Mouse (Mus musculus) hindbrain, embryonic 13.5 days (tissue): ENCODE measurements around the gene Rpl9-ps6. TPM values are rescaled to one million over a fixed set of nuclear protein-coding genes. Genes with fewer than 3 reads are reported as not detected.
"Not testable (repeated sequence)": the region's sequence is repeated elsewhere in the genome, so short reads cannot be mapped to it uniquely, and the experiment has no call there.

Experiments
- ATAC-seq: fragments of 200-750 bp; cut with Nextera tagmentation; 2 replicates; pipeline ENCODE4 v1.8.0; 2017; ENCODE audit warnings: moderate TSS enrichment; ENCODE audit not compliant: low FRiP score
- H3K27ac ChIP-seq: fragments of 300-500 bp; sonication (generic); 2 replicates; pipeline ENCODE4 v1.5.1; 2015; ENCODE audit warnings: inconsistent platforms, mild to moderate bottlenecking, moderate library complexity
- H3K27me3 ChIP-seq: fragments of 300-500 bp; sonication (generic); 2 replicates; pipeline ENCODE4 v1.6.1; 2015; ENCODE audit warnings: mild to moderate bottlenecking, inconsistent platforms
- H3K36me3 ChIP-seq: fragments of 300-500 bp; sonication (generic); 2 replicates; pipeline ENCODE4 v1.6.1; 2015; ENCODE audit warnings: mild to moderate bottlenecking, inconsistent platforms
- H3K4me1 ChIP-seq: fragments of 300-500 bp; sonication (generic); replicated peaks from 2 replicates; pipeline ENCODE4 v1.6.1; 2015; ENCODE audit warnings: inconsistent platforms
- H3K4me2 ChIP-seq: fragments of 300-500 bp; sonication (generic); 2 replicates; pipeline ENCODE4 v1.6.1; 2015; ENCODE audit warnings: inconsistent platforms, mild to moderate bottlenecking, moderate library complexity
- H3K4me3 ChIP-seq: fragments of 300-500 bp; sonication (generic); 2 replicates; pipeline ENCODE4 v1.5.1; 2015; ENCODE audit warnings: mild to moderate bottlenecking, inconsistent platforms
- H3K9ac ChIP-seq: fragments of 300-500 bp; sonication (generic); 2 replicates; pipeline ENCODE4 v1.6.1; 2015; ENCODE audit warnings: mild to moderate bottlenecking, inconsistent platforms
- H3K9me3 ChIP-seq: fragments of 300-500 bp; sonication (generic); 2 replicates; pipeline ENCODE4 v1.6.1; 2016; ENCODE audit warnings: inconsistent platforms
- WGBS: fragments of 180-500 bp; shearing (Covaris S2); methylation state at CpG from one replicate; pipeline ENCODE4 v1.1.7; 2015; 5-methylcytosine and 5-hydroxymethylcytosine counted together
- polyA plus RNA-seq: library from polyadenylated mRNA; unstranded; fragments of >200 nt; fragmentation: Nextera tagmentation; extraction: Ambion mirVana; gene quantifications from 2 replicates; pipeline ENCODE4 v1.2.1, GENCODE M21; 2015

Gene Rpl9-ps6
- polyA plus RNA-seq, 1 experiment from 2014 or later = 82.1 TPM

DNA sequence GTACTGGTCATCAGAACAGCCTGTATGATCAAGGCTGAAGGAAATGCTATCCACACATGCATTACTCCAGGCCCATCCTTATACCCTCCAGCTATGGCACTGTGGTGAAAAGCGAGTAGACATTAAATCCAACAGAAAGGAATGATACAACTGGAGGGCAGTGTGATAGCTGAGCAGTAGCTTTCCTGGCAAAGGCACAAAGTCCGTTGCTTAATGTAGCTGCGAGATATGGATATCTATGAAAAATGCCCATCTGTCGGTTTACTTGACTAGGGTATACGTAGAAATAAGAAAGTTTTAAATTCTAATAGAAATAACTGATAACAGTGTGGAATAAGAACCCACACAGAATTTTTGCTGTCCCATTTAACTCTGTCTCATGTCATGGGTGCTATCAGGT is 13.9 kb upstream of the Rpl9-ps6 start:
- Histone ChIP-seq H3K36me3 (no peaks in the 10 kb centered on the region), H3K9ac (no peak overlapping the region), H3K4me1 (peaks cover 6% of the 10 kb centered on the region), H3K27ac (no peak overlapping the region), H3K4me3 (no peak overlapping the region), H3K27me3 (no peaks in the 10 kb centered on the region), H3K4me2 (no peak overlapping the region), H3K9me3 (no peaks in the 10 kb centered on the region)
- 86% methylated on average over 5 of the region's 5 CpGs for WGBS
- ATAC-seq = no peak

- no peak for ATAC-seq
Observed at GRCm38 (mm10) chr19:32476712-32477052, 10.3 kb upstream of the Rpl9-ps6 start.

GRCm38 (mm10) chr19:32476016-32476711 is 9.8 kb upstream of the Rpl9-ps6 start:
- H3K27ac ChIP-seq = no peak overlapping the region
- H3K36me3 ChIP-seq = no peaks in the 10 kb centered on the region
- H3K4me3 ChIP-seq = no peak overlapping the region
- no peaks in the 10 kb centered on the region for H3K4me1 ChIP-seq
- no peaks in the 10 kb centered on the region for H3K27me3 ChIP-seq
- 88% methylated on average over 12 of the region's 12 CpGs for WGBS
- no peak overlapping the region for H3K9ac ChIP-seq
- no peak overlapping the region for H3K4me2 ChIP-seq
- no peak for ATAC-seq
- peaks cover 5% of the 10 kb centered on the region; the same call in 1 of the 2 replicates for H3K9me3 ChIP-seq

More at GRCm38 (mm10) chr19:32476712-32477052, 10.3 kb upstream of the Rpl9-ps6 start:
- no peaks in the 10 kb centered on the region for H3K27me3 ChIP-seq
- H3K4me1 ChIP-seq = no peaks in the 10 kb centered on the region
- no peak overlapping the region for H3K4me2 ChIP-seq
- 82% methylated on average over 4 of the region's 4 CpGs for WGBS
- no peaks in the 10 kb centered on the region for H3K36me3 ChIP-seq
- H3K4me3 ChIP-seq = no peak overlapping the region
- H3K9me3 ChIP-seq = peaks cover 5% of the 10 kb centered on the region; the same call in 1 of the 2 replicates
- no peak overlapping the region for H3K27ac ChIP-seq
- no peak overlapping the region for H3K9ac ChIP-seq

DNA sequence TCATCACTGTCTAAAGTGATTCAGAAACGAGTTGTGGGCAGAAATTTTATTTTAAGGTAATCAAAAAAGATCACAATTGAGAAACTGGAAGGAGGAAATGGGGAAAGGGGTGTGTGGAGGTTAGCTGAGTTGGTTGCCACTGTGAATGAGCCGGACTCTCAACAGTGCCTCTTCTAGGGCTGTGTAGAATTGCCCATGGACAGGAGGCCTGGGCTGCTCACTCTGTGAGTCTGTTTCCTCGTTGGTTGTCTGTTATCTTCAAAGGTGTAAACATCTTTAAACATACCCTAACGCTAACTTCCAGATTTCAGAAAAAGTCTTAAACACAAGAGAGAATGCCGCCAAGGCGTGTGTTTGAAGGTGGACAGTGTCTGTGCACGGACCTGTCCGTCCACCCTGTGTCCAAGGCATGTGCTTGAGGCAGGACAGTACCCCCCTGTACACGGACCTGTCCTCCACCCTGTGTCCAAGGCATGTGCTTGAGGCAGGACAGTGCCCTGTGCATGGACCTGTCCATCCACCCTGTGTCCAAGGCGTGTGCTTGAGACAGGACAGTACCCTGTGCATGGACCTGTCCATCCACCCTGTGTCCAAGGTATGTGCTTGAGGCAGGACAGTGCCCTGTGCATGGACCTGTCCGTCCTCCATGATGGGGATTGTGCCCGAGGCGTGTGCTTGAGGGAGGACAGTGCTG is 4.3 kb upstream of the Rpl9-ps6 start:
- Histone ChIP-seq H3K27ac (no peak overlapping the region), H3K9me3 (peaks cover 5% of the 10 kb centered on the region; the same call in 1 of the 2 replicates), H3K4me3 (no peak overlapping the region), H3K4me1 (no peaks in the 10 kb centered on the region), H3K27me3 (no peaks in the 10 kb centered on the region), H3K9ac (no peak overlapping the region), H3K4me2 (no peak overlapping the region), H3K36me3 (no peaks in the 10 kb centered on the region)
- WGBS = 88% methylated on average over 13 of the region's 13 CpGs
- ATAC-seq = peak; percentile 65

DNA sequence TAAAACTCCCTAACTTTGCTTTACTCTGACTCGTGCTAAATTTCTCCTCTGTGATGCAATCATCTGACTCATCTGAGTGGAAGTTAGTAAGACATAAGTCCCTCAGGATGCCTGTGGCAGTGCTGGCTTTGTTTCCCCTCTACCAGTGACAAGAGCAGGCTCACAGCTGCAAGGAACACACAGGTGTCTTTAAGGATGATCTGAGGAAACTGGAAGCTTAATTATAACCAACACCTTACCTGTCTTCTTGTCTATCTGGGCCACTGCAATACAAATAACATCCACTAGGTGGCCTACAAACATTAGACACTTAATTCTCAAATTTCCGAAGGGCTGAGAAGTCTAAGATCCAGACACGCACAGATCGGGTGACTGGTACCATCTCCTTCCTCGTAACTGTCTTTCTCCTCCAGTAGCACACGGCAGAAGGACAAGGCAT is 3.7 kb upstream of the Rpl9-ps6 start:
- Histone ChIP-seq H3K36me3 (no peaks in the 10 kb centered on the region), H3K4me2 (no peak overlapping the region), H3K9ac (no peak overlapping the region), H3K9me3 (peaks cover 5% of the 10 kb centered on the region; the same call in 1 of the 2 replicates), H3K27ac (no peak overlapping the region), H3K4me3 (no peak overlapping the region), H3K27me3 (no peaks in the 10 kb centered on the region), H3K4me1 (no peaks in the 10 kb centered on the region)
- peak; percentile 46; the same call in 1 of the 2 replicates for ATAC-seq
- 50% methylated on average over 6 of the region's 6 CpGs for WGBS

GRCm38 (mm10) chr19:32467325-32467724 is 947 bp upstream of the Rpl9-ps6 start:
- no peak for ATAC-seq
- Histone ChIP-seq H3K27ac (no peak overlapping the region), H3K4me1 (no peaks in the 10 kb centered on the region), H3K4me2 (no peak overlapping the region), H3K36me3 (no peaks in the 10 kb centered on the region), H3K4me3 (no peak overlapping the region), H3K27me3 (no peaks in the 10 kb centered on the region), H3K9ac (no peak overlapping the region), H3K9me3 (no peaks in the 10 kb centered on the region)
- WGBS = 95% methylated on average over 5 of the region's 5 CpGs

- no peak overlapping the region for H3K27ac ChIP-seq
- H3K36me3 ChIP-seq = no peaks in the 10 kb centered on the region
- H3K4me3 ChIP-seq = no peak overlapping the region
- no peaks in the 10 kb centered on the region for H3K9me3 ChIP-seq
- no peak for ATAC-seq
- H3K27me3 ChIP-seq = no peaks in the 10 kb centered on the region
- H3K4me1 ChIP-seq = no peaks in the 10 kb centered on the region
- no peak overlapping the region for H3K9ac ChIP-seq
- WGBS = 93% methylated on average over 4 of the region's 4 CpGs
- no peak overlapping the region for H3K4me2 ChIP-seq
Observed at GRCm38 (mm10) chr19:32465228-32465627, 1.1 kb downstream of the Rpl9-ps6 start.

GRCm38 (mm10) chr19:32463037-32463436 is 3.3 kb downstream of the Rpl9-ps6 start:
- ATAC-seq = no peak
- Histone ChIP-seq H3K27ac (no peak overlapping the region), H3K4me3 (no peak overlapping the region), H3K36me3 (no peaks in the 10 kb centered on the region), H3K4me2 (no peak overlapping the region), H3K9ac (no peak overlapping the region), H3K9me3 (peaks cover 3% of the 10 kb centered on the region; the same call in 1 of the 2 replicates), H3K27me3 (no peaks in the 10 kb centered on the region), H3K4me1 (no peaks in the 10 kb centered on the region)
- 94% methylated on average over 6 of the region's 6 CpGs for WGBS

- not testable (repeated sequence) for H3K27me3 ChIP-seq, H3K4me3 ChIP-seq, H3K4me2 ChIP-seq, H3K36me3 ChIP-seq, H3K9ac ChIP-seq, ATAC-seq, H3K9me3 ChIP-seq, H3K27ac ChIP-seq, H3K4me1 ChIP-seq
- 91% methylated on average over 8 of the region's 8 CpGs for WGBS
Observed at GRCm38 (mm10) chr19:32457631-32458030, 8.7 kb downstream of the Rpl9-ps6 start.

- ATAC-seq = no peak
- Histone ChIP-seq H3K27ac (no peak overlapping the region), H3K9me3 (peaks cover 3% of the 10 kb centered on the region; the same call in 1 of the 2 replicates), H3K4me1 (no peaks in the 10 kb centered on the region), H3K4me2 (no peak overlapping the region), H3K9ac (no peak overlapping the region), H3K27me3 (no peaks in the 10 kb centered on the region), H3K36me3 (no peaks in the 10 kb centered on the region), H3K4me3 (no peak overlapping the region)
- 90% methylated on average over 2 of the region's 2 CpGs for WGBS
Observed at GRCm38 (mm10) chr19:32456744-32457143, 9.6 kb downstream of the Rpl9-ps6 start.

DNA sequence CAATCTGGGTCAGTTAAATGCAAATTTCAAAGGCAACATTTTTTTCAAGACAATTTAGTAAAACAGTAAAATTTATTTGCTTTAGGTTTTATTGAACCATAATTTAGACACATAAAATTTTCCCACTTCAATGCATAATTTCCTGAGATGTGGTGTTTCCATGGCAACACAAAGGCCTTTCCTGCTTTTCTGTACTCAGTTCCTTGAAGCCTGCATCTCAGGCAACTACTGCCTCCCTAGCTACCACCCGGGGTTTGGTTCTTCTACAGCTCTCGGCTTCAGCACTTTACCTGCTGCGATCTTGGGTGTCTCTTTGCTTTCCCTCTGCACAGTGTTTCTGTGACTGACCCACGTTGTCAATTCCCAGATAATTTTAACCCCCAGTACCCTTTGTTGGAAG is 14.1 kb downstream of the Rpl9-ps6 start:
- H3K4me1 ChIP-seq = no peaks in the 10 kb centered on the region
- no peaks in the 10 kb centered on the region for H3K36me3 ChIP-seq
- H3K9ac ChIP-seq = no peak overlapping the region
- no peak overlapping the region for H3K4me2 ChIP-seq
- no peaks in the 10 kb centered on the region for H3K9me3 ChIP-seq
- H3K4me3 ChIP-seq = no peak overlapping the region
- WGBS = 85% methylated on average over 4 of the region's 4 CpGs
- H3K27me3 ChIP-seq = no peaks in the 10 kb centered on the region
- no peak for ATAC-seq
- no peak overlapping the region for H3K27ac ChIP-seq

GRCm38 (mm10) chr19:32448931-32449330 is 17.4 kb downstream of the Rpl9-ps6 start:
- 95% methylated on average over 10 of the region's 10 CpGs for WGBS
- Histone ChIP-seq H3K36me3 (no peaks in the 10 kb centered on the region), H3K27me3 (no peaks in the 10 kb centered on the region), H3K9ac (no peak overlapping the region), H3K27ac (no peak overlapping the region), H3K9me3 (no peaks in the 10 kb centered on the region), H3K4me2 (no peak overlapping the region), H3K4me3 (no peak overlapping the region), H3K4me1 (no peaks in the 10 kb centered on the region)
- no peak for ATAC-seq

DNA sequence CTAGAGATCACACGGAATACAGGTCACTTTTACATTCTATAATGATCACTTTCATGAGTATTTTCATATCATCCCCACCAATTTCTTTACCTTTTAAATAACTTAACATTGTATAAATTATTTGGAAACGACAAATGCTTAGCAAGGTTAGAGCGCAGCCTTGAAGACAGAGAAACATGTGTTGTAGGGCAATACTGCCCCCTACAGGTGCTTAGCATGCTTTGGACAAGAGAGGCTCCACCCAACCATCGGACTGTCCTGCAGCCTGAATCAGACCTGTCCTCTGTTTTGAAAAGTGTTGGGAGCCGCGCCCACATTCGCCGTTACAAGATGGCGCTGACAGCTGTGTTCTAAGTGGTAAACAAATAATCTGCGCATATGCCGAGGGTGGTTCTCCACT is 24.8 kb downstream of the Rpl9-ps6 start:
- H3K4me1 ChIP-seq = no peaks in the 10 kb centered on the region
- no peak overlapping the region for H3K4me3 ChIP-seq
- H3K36me3 ChIP-seq = no peaks in the 10 kb centered on the region
- no peaks in the 10 kb centered on the region for H3K27me3 ChIP-seq
- ATAC-seq = no peak
- H3K27ac ChIP-seq = no peak overlapping the region
- H3K4me2 ChIP-seq = no peak overlapping the region
- no peaks in the 10 kb centered on the region for H3K9me3 ChIP-seq
- H3K9ac ChIP-seq = no peak overlapping the region
- WGBS = 98% methylated on average over 11 of the region's 11 CpGs
